Mouse (Mus musculus) gastrocnemius, adult 18-20 months (tissue): ENCODE measurements around the gene Cyp2g1. TPM values are rescaled to one million over a fixed set of nuclear protein-coding genes. Genes with fewer than 3 reads are reported as not detected.
"Not testable (repeated sequence)": the region's sequence is repeated elsewhere in the genome, so short reads cannot be mapped to it uniquely, and the experiment has no call there.

Source experiments
- DNase-seq: peaks from one replicate; pipeline ENCODE4 v3.0.0; 2021; ENCODE audit warnings: low spot score
- long read RNA-seq, 2 experiments: library from polyadenylated mRNA; stranded (forward); transcript quantifications; one replicate each; pipeline ENCODE4 v2.0.0; 2021
- total RNA-seq, 2 experiments: library from RNA; stranded (reverse); gene quantifications; 2 replicates each; pipeline ENCODE4 v1.2.3; 2021

Cyp2g1 gene
- total RNA-seq = not detected
- long read RNA-seq, experiment 1 = 0 reads
- long read RNA-seq, experiment 2 = 0 reads

GRCm38 (mm10) chr7:26808592-26808991, at the start of gene Cyp2g1:
Gene Cyp2g1 (plus strand): TSS chr7:26808892.
- DNase-seq = no peak

GRCm38 (mm10) chr7:26767084-26767483, 41.6 kb upstream of the Cyp2g1 start:
- no peak for DNase-seq

GRCm38 (mm10) chr7:26769881-26770470, 38.7 kb upstream of the Cyp2g1 start:
- DNase-seq = no peak

GRCm38 (mm10) chr7:26772866-26773586, 35.7 kb upstream of the Cyp2g1 start:
- no peak for DNase-seq

GRCm38 (mm10) chr7:26775866-26776265, 32.8 kb upstream of the Cyp2g1 start:
- no peak for DNase-seq

GRCm38 (mm10) chr7:26777806-26778205, 30.9 kb upstream of the Cyp2g1 start:
- no peak for DNase-seq

- DNase-seq = peak; percentile 21
These were observed 30.2 kb upstream of the Cyp2g1 start for GRCm38 (mm10) chr7:26778474-26778873.

GRCm38 (mm10) chr7:26779799-26780416, 28.8 kb upstream of the Cyp2g1 start:
- DNase-seq = no peak

- no peak for DNase-seq
These were observed 28.2 kb upstream of the Cyp2g1 start for GRCm38 (mm10) chr7:26780510-26780909.

- no peak for DNase-seq
These were observed 27.5 kb upstream of the Cyp2g1 start for GRCm38 (mm10) chr7:26780998-26781766.

- no peak for DNase-seq
These were observed 26.9 kb upstream of the Cyp2g1 start for GRCm38 (mm10) chr7:26781767-26782131.

GRCm38 (mm10) chr7:26783163-26783562, 25.5 kb upstream of the Cyp2g1 start:
- peak; percentile 2 for DNase-seq

GRCm38 (mm10) chr7:26786013-26786412, 22.7 kb upstream of the Cyp2g1 start:
- DNase-seq = not testable (repeated sequence)

GRCm38 (mm10) chr7:26789984-26790383, 18.7 kb upstream of the Cyp2g1 start:
- DNase-seq = no peak

GRCm38 (mm10) chr7:26800104-26800503, 8.6 kb upstream of the Cyp2g1 start:
- DNase-seq = no peak

GRCm38 (mm10) chr7:26800996-26801395, 7.7 kb upstream of the Cyp2g1 start:
- DNase-seq = no peak

- not testable (repeated sequence) for DNase-seq
These were observed 23.0 kb downstream of the Cyp2g1 start for GRCm38 (mm10) chr7:26831556-26832292.

GRCm38 (mm10) chr7:26832668-26833067, 24.0 kb downstream of the Cyp2g1 start:
- DNase-seq = not testable (repeated sequence)

- not testable (repeated sequence) for DNase-seq
These were observed 26.4 kb downstream of the Cyp2g1 start, which contains the start of gene Cyp2a5 for GRCm38 (mm10) chr7:26835059-26835458. Gene Cyp2a5 (plus strand): TSS chr7:26835305.

GRCm38 (mm10) chr7:26843400-26843799, 34.7 kb downstream of the Cyp2g1 start:
- DNase-seq = not testable (repeated sequence)

- DNase-seq = not testable (repeated sequence)
These were observed 41.4 kb downstream of the Cyp2g1 start for GRCm38 (mm10) chr7:26850063-26850462.
